Comparison of ENCODE assay signal across 9 mouse cellular contexts in genomic region chr13:59555613-59556192, GRCm38 (mm10). TPM values are rescaled to one million over a fixed set of nuclear protein-coding genes. Genes with fewer than 3 reads are reported as not detected.
DNase-seq lines count a peak whose midpoint lies in the region; ATAC-seq lines count a peak whose summit lies in the region.
"Had no signal": no experiment of that assay in that cellular context is flagged by ENCODE, and none has a peak within 500 bp of the region (broad histone marks: within the 10 kb centered on the region; RNA-seq: fewer than 3 reads in every experiment).

No protein-coding gene starts in this region.

- H3K36me3 ChIP-seq in hindbrain, embryonic 10.5 days: no peaks in the 10 kb centered on the region
- no peaks in the 10 kb centered on the region for H3K36me3 ChIP-seq in hindbrain, embryonic 11.5 days (ENCODE audit: control insufficient read depth, insufficient read depth, low read length)
- H3K36me3 ChIP-seq in embryonic facial prominence, embryonic 10.5 days (replicated peaks): no peaks in the 10 kb centered on the region
- H3K36me3 ChIP-seq in hindbrain, embryonic 16.5 days (ENCODE audit: control insufficient read depth, insufficient read depth, low read length): no peaks in the 10 kb centered on the region
- no peaks in the 10 kb centered on the region for H3K36me3 ChIP-seq in midbrain, embryonic 15.5 days (replicated peaks)

- no peak overlapping the region for H3K9ac ChIP-seq in hindbrain, embryonic 11.5 days (ENCODE audit: low read depth, low read length)
- H3K9ac ChIP-seq in hindbrain, embryonic 16.5 days (ENCODE audit: low read depth, low read length): peak overlapping the region; percentile 41; the same call in 1 of the 2 replicates
- peak overlapping the region; percentile 74 for H3K9ac ChIP-seq in midbrain, embryonic 15.5 days

- 81% methylated on average over 8 of the region's 8 CpGs for WGBS in hindbrain, embryonic 10.5 days
- WGBS in hindbrain, embryonic 11.5 days: 76% methylated on average over 8 of the region's 8 CpGs
- WGBS in embryonic facial prominence, embryonic 10.5 days: 87% methylated on average over 8 of the region's 8 CpGs
- 65% methylated on average over 8 of the region's 8 CpGs for WGBS in hindbrain, embryonic 16.5 days
- 81% methylated on average over 8 of the region's 8 CpGs for WGBS in midbrain, embryonic 15.5 days

- no peak for ATAC-seq in hindbrain, embryonic 11.5 days (ENCODE audit: low FRiP score)
- ATAC-seq in hindbrain, embryonic 16.5 days: no peak
- no peak for ATAC-seq in midbrain, embryonic 15.5 days (replicated peaks)

- peaks cover 24% of the 10 kb centered on the region for H3K4me1 ChIP-seq in hindbrain, embryonic 10.5 days (replicated peaks)
- 0 out of 2 replicates have a peak, but pooled peaks cover 5% of the 10 kb centered on the region for H3K4me1 ChIP-seq in hindbrain, embryonic 11.5 days (replicated peaks; ENCODE audit: control insufficient read depth, insufficient read depth, low read length)
- peaks cover 34% of the 10 kb centered on the region for H3K4me1 ChIP-seq in embryonic facial prominence, embryonic 10.5 days
- peaks cover 14% of the 10 kb centered on the region for H3K4me1 ChIP-seq in hindbrain, embryonic 16.5 days (ENCODE audit: control insufficient read depth, insufficient read depth, low read depth, low read length)
- H3K4me1 ChIP-seq in midbrain, embryonic 15.5 days: peaks cover 31% of the 10 kb centered on the region

- no peak for DNase-seq in hindbrain, embryonic 10.5 days (ENCODE audit: low spot score)
- no peak for DNase-seq in hindbrain, embryonic 11.5 days (ENCODE audit: low spot score)
- DNase-seq in embryonic facial prominence, embryonic 10.5 days (ENCODE audit: low spot score): no peak
- DNase-seq in embryo, embryonic 11 days: no peak
- no peak for DNase-seq in spleen, postnatal 36 days (ENCODE audit: low spot score in 2 of 2)
- DNase-seq in layer of hippocampus, postnatal 10 days (ENCODE audit: low spot score in 2 of 2): no peak

- no peaks in the 10 kb centered on the region for H3K9me3 ChIP-seq in hindbrain, embryonic 10.5 days
- no peaks in the 10 kb centered on the region for H3K9me3 ChIP-seq in hindbrain, embryonic 11.5 days (ENCODE audit: control insufficient read depth, low read length)
- no peaks in the 10 kb centered on the region for H3K9me3 ChIP-seq in embryonic facial prominence, embryonic 10.5 days
- H3K9me3 ChIP-seq in hindbrain, embryonic 16.5 days (ENCODE audit: control insufficient read depth, low read length): no peaks in the 10 kb centered on the region
- H3K9me3 ChIP-seq in midbrain, embryonic 15.5 days: no peaks in the 10 kb centered on the region

- H3K4me3 ChIP-seq in hindbrain, embryonic 10.5 days: peak overlapping the region; percentile 86
- H3K4me3 ChIP-seq in hindbrain, embryonic 11.5 days (ENCODE audit: low read depth, low read length): no peak overlapping the region
- peak overlapping the region; percentile 89; the same call in 1 of the 2 replicates for H3K4me3 ChIP-seq in embryonic facial prominence, embryonic 10.5 days
- peak overlapping the region; percentile 82 for H3K4me3 ChIP-seq in hindbrain, embryonic 16.5 days (ENCODE audit: low read length)
- peak overlapping the region; percentile 90 for H3K4me3 ChIP-seq in midbrain, embryonic 15.5 days

- no peak overlapping the region for H3K27ac ChIP-seq in hindbrain, embryonic 10.5 days
- no peak overlapping the region for H3K27ac ChIP-seq in hindbrain, embryonic 11.5 days (ENCODE audit: low read depth, low read length)
- no peak overlapping the region for H3K27ac ChIP-seq in embryonic facial prominence, embryonic 10.5 days (replicated peaks)
- H3K27ac ChIP-seq in hindbrain, embryonic 16.5 days (ENCODE audit: low read depth, low read length): no peak overlapping the region
- no peak overlapping the region for H3K27ac ChIP-seq in midbrain, embryonic 15.5 days

- H3K4me2 ChIP-seq in hindbrain, embryonic 11.5 days (replicated peaks; ENCODE audit: low read depth, low read length): no peak overlapping the region
- peak overlapping the region; percentile 80 for H3K4me2 ChIP-seq in hindbrain, embryonic 16.5 days (ENCODE audit: low read length)
- H3K4me2 ChIP-seq in midbrain, embryonic 15.5 days: peak overlapping the region; percentile 83

- H3K27me3 ChIP-seq in hindbrain, embryonic 10.5 days (ENCODE audit: insufficient read depth, poor library complexity, severe bottlenecking): no peaks in the 10 kb centered on the region; the same call in 1 of the 2 replicates
- H3K27me3 ChIP-seq in hindbrain, embryonic 11.5 days (ENCODE audit: control insufficient read depth, insufficient read depth, low read length): no peaks in the 10 kb centered on the region
- H3K27me3 ChIP-seq in embryonic facial prominence, embryonic 10.5 days (replicated peaks; ENCODE audit: low read depth, poor library complexity, severe bottlenecking): peaks cover 11% of the 10 kb centered on the region
- no peaks in the 10 kb centered on the region for H3K27me3 ChIP-seq in hindbrain, embryonic 16.5 days (replicated peaks; ENCODE audit: control insufficient read depth, insufficient read depth, low read length)
- H3K27me3 ChIP-seq in midbrain, embryonic 15.5 days (replicated peaks): no peaks in the 10 kb centered on the region
- H3K27me3 ChIP-seq: Patski had no signal

RNA-seq across cellular contexts. Expression of gene Agtpbp1, which starts 29.3 kb away (rescaled TPM):
- 11.3 and 12.3 TPM in 2 replicates for polyA plus RNA-seq in hindbrain, embryonic 10.5 days (2016; fragmentation: Nextera tagmentation; extraction: Ambion mirVana)
- 22.0 and 31.3 TPM in 2 replicates for polyA plus RNA-seq in hindbrain, embryonic 11.5 days (2014; fragmentation: Nextera tagmentation; extraction: Ambion mirVana)
- polyA plus RNA-seq in embryonic facial prominence, embryonic 10.5 days (2016; fragmentation: Nextera tagmentation; extraction: Ambion mirVana): 10.4 and 10.8 TPM in 2 replicates
- 69.0 and 73.3 TPM in 2 replicates for polyA plus RNA-seq in hindbrain, embryonic 16.5 days (2015; fragmentation: Nextera tagmentation; extraction: Ambion mirVana)
- 70.0 and 70.4 TPM in 2 replicates for polyA plus RNA-seq in midbrain, embryonic 15.5 days (2015; fragmentation: Nextera tagmentation; extraction: Ambion mirVana)
- total RNA-seq in layer of hippocampus, postnatal 10 days (2021): 100 to 1,000 TPM; 343 to 364 TPM

RNA-seq across cellular contexts. Expression of gene Naa35, which starts 29.4 kb away (rescaled TPM):
- polyA plus RNA-seq in hindbrain, embryonic 10.5 days (2016; fragmentation: Nextera tagmentation; extraction: Ambion mirVana): 104 and 105 TPM in 2 replicates
- polyA plus RNA-seq in hindbrain, embryonic 11.5 days (2014; fragmentation: Nextera tagmentation; extraction: Ambion mirVana): 96.0 and 120 TPM in 2 replicates
- 111 and 114 TPM in 2 replicates for polyA plus RNA-seq in embryonic facial prominence, embryonic 10.5 days (2016; fragmentation: Nextera tagmentation; extraction: Ambion mirVana)
- polyA plus RNA-seq in hindbrain, embryonic 16.5 days (2015; fragmentation: Nextera tagmentation; extraction: Ambion mirVana): 118 and 127 TPM in 2 replicates
- polyA plus RNA-seq in midbrain, embryonic 15.5 days (2015; fragmentation: Nextera tagmentation; extraction: Ambion mirVana): 142 and 154 TPM in 2 replicates
- 100 to 1,000 TPM; 108 to 112 TPM for total RNA-seq in layer of hippocampus, postnatal 10 days (2021)
